Mouse (Mus musculus) thymus, adult 2 months (tissue): ENCODE results near the gene Gm19426. TPM values are rescaled to one million over a fixed set of nuclear protein-coding genes. Genes with fewer than 3 reads are reported as not detected.

Experiments used
- DNase-seq: peaks from one replicate; pipeline ENCODE4 v3.0.0; 2021
- H3K27ac ChIP-seq: fragments of 200-500 bp; 2 replicates; pipeline ENCODE4 v1.5.1; 2012; ENCODE audit warnings: low read length, control low read depth; ENCODE audit not compliant: control insufficient read depth, insufficient read depth
- H3K27me3 ChIP-seq: fragments of 200-500 bp; 2 replicates; pipeline ENCODE4 v1.6.1; 2012; ENCODE audit warnings: mild to moderate bottlenecking, low read length, moderate library complexity, mixed read lengths; ENCODE audit not compliant: control insufficient read depth, insufficient read depth
- H3K36me3 ChIP-seq: fragments of 200-500 bp; 2 replicates; pipeline ENCODE4 v1.6.1; 2012; ENCODE audit warnings: mild to moderate bottlenecking, low read length, moderate library complexity; ENCODE audit not compliant: control insufficient read depth, insufficient read depth
- H3K4me1 ChIP-seq: fragments of 200-500 bp; replicated peaks from 2 replicates; pipeline ENCODE4 v1.6.1; 2012; ENCODE audit warnings: low read length; ENCODE audit not compliant: control insufficient read depth, insufficient read depth
- H3K4me3 ChIP-seq: fragments of 200-500 bp; 2 replicates; pipeline ENCODE4 v1.5.1; 2012; ENCODE audit warnings: mild to moderate bottlenecking, low read length, control low read depth, moderate library complexity; ENCODE audit not compliant: control insufficient read depth, insufficient read depth
- CTCF ChIP-seq: fragments of 200-500 bp; IDR thresholded peaks from 2 replicates; pipeline ENCODE4 v1.5.1; 2012; ENCODE audit warnings: mild to moderate bottlenecking, control low read depth, low read length, moderate library complexity, borderline replicate concordance; ENCODE audit not compliant: control insufficient read depth, poor library complexity, insufficient read depth; ENCODE audit errors: extremely low read depth
- POLR2A ChIP-seq: fragments of 200-500 bp; IDR thresholded peaks from 2 replicates; pipeline ENCODE4 v1.6.1; 2012; ENCODE audit warnings: mild to moderate bottlenecking, low read length, control low read depth, moderate library complexity; ENCODE audit not compliant: control insufficient read depth, poor library complexity, insufficient read depth; ENCODE audit errors: extremely low read depth
- whole genome bisulfite sequencing: fragments of 180-500 bp; shearing (Covaris S2); methylation state at CpG from one replicate; pipeline ENCODE4 v1.1.7; 2018; 5-methylcytosine and 5-hydroxymethylcytosine counted together
- polyA plus RNA-seq: library from polyadenylated mRNA; depleted of rRNA; stranded (reverse); fragments of >200 nt; gene quantifications from 2 replicates; pipeline ENCODE4 v1.2.3, GENCODE M21; 2012; rRNA removed

Gene Gm19426
- 0.15 TPM in 1 of 2 replicates, not detected in the other for polyA plus RNA-seq

DNA sequence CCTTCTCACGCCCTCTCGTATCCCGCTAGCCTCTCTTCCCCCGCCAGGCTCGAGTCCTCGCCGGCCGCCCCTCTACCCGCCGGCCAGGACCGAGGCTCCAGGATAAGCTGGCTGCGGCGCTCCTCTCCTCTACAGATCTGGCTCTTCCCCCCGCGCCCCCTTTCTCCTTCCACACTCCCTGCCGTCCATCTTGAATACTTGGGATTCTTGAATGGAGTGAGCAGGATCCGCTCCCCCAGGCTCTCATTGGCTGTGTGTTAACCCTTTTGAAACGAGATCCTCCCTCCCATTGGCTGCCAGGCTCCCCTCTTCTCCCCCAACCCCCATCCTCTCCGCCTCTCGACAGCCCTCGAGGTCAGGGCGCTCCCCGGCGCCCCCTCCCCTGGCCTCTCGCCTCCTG is at the start of gene Gm19426:
Gene Gm19426, minus strand, starts transcription at position 95 of the 400 bp plus-strand sequence.
- H3K4me3 ChIP-seq = peak within 1 kb of the TSS; percentile 55
- no peak for TF ChIP-seq CTCF
- no peak for TF ChIP-seq POLR2A
- peaks cover 15% of the 10 kb centered on the region for H3K27me3 ChIP-seq
- no peaks in the 10 kb centered on the region for H3K36me3 ChIP-seq
- peaks cover 17% of the 10 kb centered on the region for H3K4me1 ChIP-seq
- no peak within 1 kb of the TSS for H3K27ac ChIP-seq
- DNase-seq = peak; percentile 19
- 4% methylated on average over 25 of the region's 25 CpGs for WGBS

DNA sequence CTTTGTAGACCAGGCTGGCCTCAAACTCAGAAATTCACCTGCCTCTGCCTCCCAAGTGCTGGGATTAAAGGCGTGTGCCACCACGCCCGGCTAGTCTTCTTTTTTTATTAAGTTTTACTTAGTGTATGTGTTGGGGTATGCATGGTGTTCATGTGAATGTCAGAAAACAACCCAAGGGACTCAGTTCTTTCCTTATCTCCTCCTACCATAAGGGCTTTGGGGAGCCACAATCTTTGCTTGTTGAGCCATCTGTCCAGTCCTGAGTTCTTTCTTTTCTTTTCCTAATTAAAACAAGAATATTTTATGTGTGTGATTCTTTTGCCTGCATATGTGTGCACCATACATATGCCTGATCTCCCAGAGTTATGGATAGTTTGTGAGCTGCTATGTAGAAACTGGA is 49.7 kb upstream of the Gm19426 start:
- 96% methylated on average over 3 of the region's 3 CpGs for WGBS

DNA sequence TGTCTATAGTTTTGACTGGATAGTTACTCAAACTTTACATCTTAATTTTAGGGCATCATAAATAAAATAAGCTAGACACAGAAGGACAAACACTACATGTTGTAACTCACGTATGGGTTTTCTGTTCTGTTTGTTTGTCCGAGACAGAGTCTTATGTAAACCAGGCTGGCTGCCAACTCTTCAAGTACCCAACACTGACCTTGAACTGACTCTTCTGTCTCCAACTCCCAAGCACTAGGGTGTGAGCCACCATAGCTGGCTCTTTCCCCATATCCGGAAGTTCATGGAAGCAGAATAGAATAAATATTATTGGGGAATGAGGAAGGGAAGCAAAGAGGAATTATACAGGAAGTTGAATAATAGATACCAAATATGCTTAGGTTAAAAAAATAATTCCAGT is 49.1 kb upstream of the Gm19426 start:
- TF ChIP-seq POLR2A (no peak), CTCF (no peak)
- no peaks in the 10 kb centered on the region for H3K36me3 ChIP-seq
- H3K4me3 ChIP-seq = no peak overlapping the region
- no peaks in the 10 kb centered on the region for H3K4me1 ChIP-seq
- no peak overlapping the region for H3K27ac ChIP-seq
- DNase-seq = no peak
- WGBS = 94% methylated on average over 3 of the region's 3 CpGs
- H3K27me3 ChIP-seq = no peaks in the 10 kb centered on the region

More for the DNA sequence above, 49.7 kb upstream of the Gm19426 start:
- H3K27me3 ChIP-seq = no peaks in the 10 kb centered on the region
- H3K4me3 ChIP-seq = no peak overlapping the region
- H3K36me3 ChIP-seq = no peaks in the 10 kb centered on the region
- TF ChIP-seq POLR2A (no peak), CTCF (no peak)
- H3K4me1 ChIP-seq = peaks cover 1% of the 10 kb centered on the region
- no peak overlapping the region for H3K27ac ChIP-seq
- DNase-seq = no peak

DNA sequence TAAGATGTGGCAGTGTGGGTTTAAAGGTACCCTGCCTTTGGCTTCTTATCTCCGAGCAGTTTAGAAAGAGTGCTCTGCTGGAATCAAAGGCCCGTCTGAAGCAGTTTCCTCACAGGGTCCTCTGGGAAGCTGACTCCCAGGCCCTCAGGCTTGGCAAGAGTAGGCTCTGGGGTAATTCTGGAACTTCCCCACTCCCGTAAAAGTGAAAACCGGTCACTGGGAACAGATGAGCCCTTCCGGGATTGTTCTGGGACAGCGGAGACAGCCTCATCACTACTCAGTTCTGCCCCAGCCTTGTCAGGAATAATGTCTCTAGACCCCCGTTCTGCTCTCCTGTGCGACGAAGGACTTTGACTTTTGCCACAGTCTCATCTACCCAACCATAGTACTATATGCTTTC is 47.0 kb upstream of the Gm19426 start:
- Histone ChIP-seq H3K4me3 (no peak overlapping the region), H3K27ac (no peak overlapping the region), H3K27me3 (no peaks in the 10 kb centered on the region), H3K4me1 (no peaks in the 10 kb centered on the region), H3K36me3 (no peaks in the 10 kb centered on the region)
- DNase-seq = no peak
- WGBS = 87% methylated on average over 9 of the region's 9 CpGs
- TF ChIP-seq CTCF = no peak
- no peak for TF ChIP-seq POLR2A

DNA sequence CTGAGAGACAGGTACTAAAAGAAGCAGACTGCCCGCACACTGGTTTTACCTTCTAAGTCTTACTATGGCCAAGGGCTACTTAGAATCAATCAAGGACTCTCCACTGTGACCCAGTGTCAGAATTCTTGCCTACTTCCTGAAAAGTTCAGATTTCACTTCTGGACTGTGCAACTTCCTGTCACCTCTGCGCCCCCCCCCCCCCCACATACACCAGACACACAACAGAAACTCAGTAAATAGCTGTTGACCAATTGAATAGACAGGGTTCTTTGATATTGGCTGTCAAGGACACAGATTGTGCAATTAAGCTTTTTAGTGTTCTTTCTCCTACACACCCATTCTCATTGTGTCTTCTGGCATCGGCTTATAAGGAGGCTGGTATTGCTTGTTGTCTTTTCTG is 44.9 kb upstream of the Gm19426 start:
- H3K4me3 ChIP-seq = no peak overlapping the region
- H3K36me3 ChIP-seq = no peaks in the 10 kb centered on the region
- WGBS = 68% methylated on average over 3 of the region's 3 CpGs
- no peak for TF ChIP-seq POLR2A
- no peak for TF ChIP-seq CTCF
- H3K27ac ChIP-seq = no peak overlapping the region
- no peaks in the 10 kb centered on the region for H3K27me3 ChIP-seq
- no peak for DNase-seq
- no peaks in the 10 kb centered on the region for H3K4me1 ChIP-seq

DNA sequence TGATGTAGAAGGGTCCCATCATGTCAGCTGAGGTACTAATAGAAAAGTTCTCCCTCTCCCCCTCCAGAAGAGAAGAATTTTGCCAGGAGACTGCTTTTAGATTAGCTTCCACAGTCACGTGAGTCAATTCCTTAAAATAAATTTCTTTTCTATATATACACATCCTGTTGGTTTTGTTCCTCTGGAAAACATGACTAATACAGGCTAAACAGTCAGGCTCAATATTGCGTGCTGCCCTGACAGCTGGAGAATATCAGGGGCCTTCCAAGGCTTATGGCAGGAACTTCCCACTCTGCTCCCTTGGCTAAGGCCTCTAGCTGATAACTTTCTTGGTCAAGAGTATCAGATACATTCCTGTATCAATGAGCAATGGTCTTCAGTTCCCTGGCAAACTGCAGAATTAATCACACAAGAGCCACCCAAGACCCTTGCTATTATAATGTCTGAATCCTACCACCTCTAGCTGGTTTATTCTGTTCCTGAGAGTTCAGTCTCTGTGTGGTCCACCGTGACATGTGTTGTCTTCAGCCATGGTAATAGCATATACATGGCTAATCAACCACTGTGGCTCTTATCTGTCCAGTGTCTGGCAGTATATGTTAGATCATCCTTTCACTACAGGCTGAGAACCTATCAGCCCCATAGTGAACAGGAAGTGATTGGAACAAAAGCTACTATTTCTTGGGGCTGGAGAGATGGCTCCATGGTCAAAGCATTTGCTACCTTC is 40.5 kb upstream of the Gm19426 start:
- TF ChIP-seq CTCF (no peak), POLR2A (no peak)
- H3K36me3 ChIP-seq = no peaks in the 10 kb centered on the region
- no peak for DNase-seq
- no peak overlapping the region for H3K27ac ChIP-seq
- 88% methylated on average over 3 of the region's 3 CpGs for WGBS
- no peaks in the 10 kb centered on the region for H3K27me3 ChIP-seq
- H3K4me3 ChIP-seq = no peak overlapping the region
- H3K4me1 ChIP-seq = no peaks in the 10 kb centered on the region
